Mouse (Mus musculus): ENCODE results near the gene Fam98a. TPM values are rescaled to one million over a fixed set of nuclear protein-coding genes. Genes with fewer than 3 reads are reported as not detected.

Gene Fam98a
- polyA plus RNA-seq, 1 experiment from 2014 or later: 23.7 TPM

GRCm38 (mm10) chr17:75537050-75537445 lies 14.7 kb downstream of the Fam98a start:
- no peaks in the 10 kb centered on the region for H3K27me3 ChIP-seq
- no peak for ATAC-seq (replicated peaks; ENCODE audit: low FRiP score)
- no peak overlapping the region for H3K9ac ChIP-seq
- H3K36me3 ChIP-seq: peaks cover 44% of the 10 kb centered on the region
- no peak overlapping the region for H3K4me2 ChIP-seq
- no peak overlapping the region for H3K4me3 ChIP-seq (replicated peaks)
- 87% methylated on average over 7 of the region's 7 CpGs for WGBS
- peaks cover 11% of the 10 kb centered on the region for H3K4me1 ChIP-seq
- H3K9me3 ChIP-seq (replicated peaks): no peaks in the 10 kb centered on the region
- no peak overlapping the region for H3K27ac ChIP-seq

DNA sequence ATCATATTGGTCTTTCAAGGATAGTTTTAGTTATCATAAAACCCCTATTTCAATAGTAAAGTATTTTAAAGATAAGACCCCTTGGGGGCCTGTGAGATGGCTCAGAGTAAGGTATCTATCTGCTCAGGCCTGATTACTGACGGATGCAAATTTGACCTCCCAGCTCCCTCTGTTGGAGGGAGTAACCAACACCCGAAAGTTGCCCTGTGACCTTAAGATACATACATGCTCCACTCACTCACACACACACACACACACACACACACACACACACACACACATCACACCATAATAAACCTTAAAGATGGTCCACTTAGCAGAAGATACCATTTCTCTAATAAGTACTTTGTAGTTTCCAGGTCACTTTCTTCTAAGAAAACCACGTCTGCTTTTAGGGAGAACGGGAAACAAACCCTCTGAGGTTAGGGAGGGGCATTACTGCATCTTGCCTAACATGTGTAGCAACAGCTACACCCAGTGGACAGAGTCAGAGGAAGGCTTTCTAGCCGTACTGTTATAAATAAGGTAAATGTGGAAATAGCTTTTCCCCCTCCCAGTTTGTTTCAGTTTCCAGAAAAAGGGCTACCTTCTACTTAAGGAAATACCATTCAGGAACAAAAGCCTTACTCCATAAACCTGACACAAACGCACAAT lies 15.2 kb downstream of the Fam98a start:
- Histone ChIP-seq H3K4me2 (no peak overlapping the region), H3K9me3 (replicated peaks) (no peaks in the 10 kb centered on the region), H3K4me3 (replicated peaks) (no peak overlapping the region), H3K27ac (no peak overlapping the region), H3K9ac (no peak overlapping the region), H3K4me1 (peaks cover 11% of the 10 kb centered on the region), H3K27me3 (no peaks in the 10 kb centered on the region), H3K36me3 (peaks cover 39% of the 10 kb centered on the region)
- ATAC-seq (replicated peaks; ENCODE audit: low FRiP score): no peak
- 36% methylated on average over 6 of the region's 6 CpGs for WGBS

DNA sequence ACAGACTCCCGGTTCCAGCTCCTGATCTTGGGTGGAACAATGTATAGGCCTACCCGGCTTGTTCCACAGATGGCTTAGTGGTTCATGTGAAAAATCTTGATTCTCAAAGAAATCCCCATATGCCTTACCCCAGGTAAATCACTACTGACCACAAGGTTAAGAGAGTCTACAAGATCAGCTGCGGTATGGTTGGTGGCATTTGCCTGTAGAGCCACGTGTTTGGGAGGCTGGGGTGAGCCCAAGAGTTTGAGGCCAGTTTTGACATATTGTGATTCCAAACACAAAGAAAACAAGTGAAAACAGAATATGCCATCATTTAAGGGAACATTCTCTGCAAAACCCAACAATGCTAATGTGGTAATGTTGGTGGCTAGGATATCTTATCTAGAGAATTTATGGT lies 16.1 kb downstream of the Fam98a start:
- no peak overlapping the region for H3K4me2 ChIP-seq
- no peak overlapping the region for H3K4me3 ChIP-seq (replicated peaks)
- peaks cover 11% of the 10 kb centered on the region for H3K4me1 ChIP-seq
- H3K9me3 ChIP-seq (replicated peaks): no peaks in the 10 kb centered on the region
- H3K27ac ChIP-seq: no peak overlapping the region
- no peaks in the 10 kb centered on the region for H3K27me3 ChIP-seq
- 94% methylated on average over 4 of the region's 4 CpGs for WGBS
- H3K36me3 ChIP-seq: peaks cover 36% of the 10 kb centered on the region
- ATAC-seq (replicated peaks; ENCODE audit: low FRiP score): no peak
- no peak overlapping the region for H3K9ac ChIP-seq

DNA sequence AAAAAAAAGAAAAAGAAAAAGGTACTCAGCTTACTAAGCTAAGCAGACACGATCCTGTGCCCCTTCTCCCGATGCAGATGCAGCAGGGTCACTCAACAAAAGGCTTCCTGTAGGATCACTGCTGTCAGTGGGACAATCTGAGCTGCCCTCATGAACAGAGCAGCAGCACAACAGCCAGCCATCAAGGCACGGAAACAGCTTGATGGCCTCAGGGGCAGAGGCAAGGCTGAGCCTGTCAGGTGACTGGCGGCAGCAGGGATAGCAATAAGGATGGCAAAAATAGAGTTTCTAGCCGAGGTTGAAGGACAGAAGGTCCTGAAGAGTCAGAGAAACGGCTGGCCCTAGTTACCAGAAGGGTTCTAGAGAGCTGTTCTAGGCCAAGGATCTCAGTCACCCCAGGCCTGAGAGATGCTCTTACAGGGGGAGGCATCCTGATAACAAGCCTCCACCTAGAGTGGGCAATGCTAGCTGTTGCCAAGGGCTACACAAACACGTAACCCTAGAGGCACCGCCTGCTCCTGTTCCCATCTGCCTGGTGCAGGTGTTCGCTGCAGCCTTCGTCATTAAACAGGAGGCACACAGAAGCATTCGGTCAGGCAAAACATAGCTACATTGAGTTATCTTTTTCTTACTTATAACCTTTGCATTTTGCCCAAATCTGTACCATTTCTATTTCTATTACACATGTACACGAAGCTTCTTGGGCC lies 17.3 kb downstream of the Fam98a start:
- 42% methylated on average over 12 of the region's 12 CpGs for WGBS
- no peak overlapping the region for H3K4me2 ChIP-seq
- 0 out of 2 replicates have a peak, but pooled peaks have one; percentile 44 for ATAC-seq (replicated peaks; ENCODE audit: low FRiP score)

GRCm38 (mm10) chr17:75532469-75532986 lies 19.2 kb downstream of the Fam98a start:
- Histone ChIP-seq H3K4me2 (no peak overlapping the region), H3K4me1 (peaks cover 11% of the 10 kb centered on the region), H3K36me3 (peaks cover 21% of the 10 kb centered on the region), H3K4me3 (replicated peaks) (no peak overlapping the region), H3K9me3 (replicated peaks) (no peaks in the 10 kb centered on the region), H3K27ac (peak overlapping the region; percentile 37; the same call in 1 of the 2 replicates), H3K27me3 (no peaks in the 10 kb centered on the region), H3K9ac (no peak overlapping the region)
- 20% methylated on average over 6 of the region's 6 CpGs for WGBS
- peak; percentile 73 for ATAC-seq (replicated peaks; ENCODE audit: low FRiP score)

More for the DNA sequence above, 17.3 kb downstream of the Fam98a start:
- Histone ChIP-seq H3K27me3 (no peaks in the 10 kb centered on the region), H3K27ac (no peak overlapping the region), H3K36me3 (peaks cover 31% of the 10 kb centered on the region), H3K9ac (no peak overlapping the region), H3K4me1 (peaks cover 11% of the 10 kb centered on the region), H3K4me3 (replicated peaks) (no peak overlapping the region), H3K9me3 (replicated peaks) (no peaks in the 10 kb centered on the region)

GRCm38 (mm10) chr17:75529222-75529935 lies 22.4 kb downstream of the Fam98a start:
- Histone ChIP-seq H3K27me3 (no peaks in the 10 kb centered on the region), H3K4me3 (replicated peaks) (no peak overlapping the region), H3K9me3 (replicated peaks) (no peaks in the 10 kb centered on the region), H3K36me3 (0 out of 2 replicates have a peak, but pooled peaks cover 7% of the 10 kb centered on the region), H3K4me1 (peaks cover 7% of the 10 kb centered on the region), H3K4me2 (no peak overlapping the region), H3K27ac (no peak overlapping the region), H3K9ac (no peak overlapping the region)
- 93% methylated on average over 14 of the region's 14 CpGs for WGBS
- no peak for ATAC-seq (replicated peaks; ENCODE audit: low FRiP score)

DNA sequence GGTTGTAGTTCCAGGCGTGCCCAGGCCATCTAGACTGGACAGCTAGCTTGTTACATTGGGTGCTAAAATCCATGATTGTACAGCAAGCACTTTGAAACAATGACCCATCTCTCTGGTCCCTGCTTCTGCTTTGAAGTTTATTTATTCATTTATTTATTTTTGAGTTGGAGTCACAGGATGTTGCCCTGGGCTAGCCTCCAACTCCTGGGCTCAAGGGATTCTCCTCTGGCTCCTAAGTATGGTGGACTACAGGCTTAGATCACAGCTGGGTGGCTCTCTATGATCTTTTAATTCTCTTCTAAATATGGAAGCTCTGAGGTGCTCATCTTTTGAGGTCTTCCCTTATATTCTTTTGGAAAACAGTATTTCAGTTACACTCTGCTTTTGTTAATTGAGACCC lies 25.3 kb downstream of the Fam98a start:
- ATAC-seq (replicated peaks; ENCODE audit: low FRiP score): no peak
- Histone ChIP-seq H3K27ac (no peak overlapping the region), H3K27me3 (no peaks in the 10 kb centered on the region), H3K36me3 (0 out of 2 replicates have a peak, but pooled peaks cover 7% of the 10 kb centered on the region), H3K9me3 (replicated peaks) (no peaks in the 10 kb centered on the region), H3K9ac (no peak overlapping the region), H3K4me1 (peaks cover 3% of the 10 kb centered on the region; the same call in 1 of the 2 replicates), H3K4me3 (replicated peaks) (no peak overlapping the region), H3K4me2 (no peak overlapping the region)
- 87% methylated on average over 1 of the region's 1 CpGs for WGBS

- ATAC-seq (replicated peaks; ENCODE audit: low FRiP score): no peak
- Histone ChIP-seq H3K9me3 (replicated peaks) (no peaks in the 10 kb centered on the region), H3K9ac (no peak overlapping the region), H3K4me2 (no peak overlapping the region), H3K36me3 (no peaks in the 10 kb centered on the region), H3K4me1 (peaks cover 3% of the 10 kb centered on the region; the same call in 1 of the 2 replicates), H3K27ac (no peak overlapping the region), H3K27me3 (no peaks in the 10 kb centered on the region), H3K4me3 (replicated peaks) (no peak overlapping the region)
- 64% methylated on average over 3 of the region's 3 CpGs for WGBS
These were observed 27.9 kb downstream of the Fam98a start for GRCm38 (mm10) chr17:75523812-75524211.

- ATAC-seq (replicated peaks; ENCODE audit: low FRiP score): no peak
These were observed 29.2 kb downstream of the Fam98a start for GRCm38 (mm10) chr17:75522347-75523065.

DNA sequence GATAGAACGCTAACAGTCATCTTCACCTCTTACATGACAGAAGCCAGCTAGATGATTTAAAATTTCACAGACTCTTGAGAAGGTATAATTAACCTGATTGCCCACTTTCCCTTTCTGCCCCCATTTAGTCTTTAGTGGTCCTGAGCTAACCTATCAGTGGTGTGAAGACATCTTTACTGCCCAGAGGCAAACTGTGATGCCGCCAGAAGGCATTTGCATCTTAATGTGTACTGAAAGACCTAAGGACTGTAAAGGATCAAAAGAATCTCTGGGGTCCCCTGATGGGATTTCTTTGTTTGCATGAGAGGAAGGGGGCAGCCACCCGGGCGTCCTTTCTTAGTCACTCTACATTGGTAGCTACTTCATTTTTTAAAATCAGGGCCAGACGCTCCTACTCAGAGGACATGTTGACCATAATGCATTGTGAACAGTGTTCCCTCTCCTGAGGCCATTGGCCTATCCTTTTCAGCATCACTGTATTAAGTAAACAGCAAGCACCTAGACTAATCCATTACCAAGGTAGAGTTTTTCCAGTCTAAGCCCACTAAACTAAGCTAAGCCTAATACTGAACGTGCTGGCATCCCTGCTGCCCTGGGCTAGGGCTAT lies 30.4 kb downstream of the Fam98a start:
- Histone ChIP-seq H3K4me3 (replicated peaks) (no peak overlapping the region), H3K27ac (no peak overlapping the region), H3K36me3 (no peaks in the 10 kb centered on the region), H3K9ac (no peak overlapping the region), H3K27me3 (no peaks in the 10 kb centered on the region), H3K4me1 (peaks cover 3% of the 10 kb centered on the region; the same call in 1 of the 2 replicates), H3K9me3 (replicated peaks) (no peaks in the 10 kb centered on the region), H3K4me2 (no peak overlapping the region)
- no peak for ATAC-seq (replicated peaks; ENCODE audit: low FRiP score)
- WGBS: 36% methylated on average over 6 of the region's 6 CpGs

More at GRCm38 (mm10) chr17:75522347-75523065, 29.2 kb downstream of the Fam98a start:
- H3K9ac ChIP-seq: no peak overlapping the region
- 0 out of 2 replicates have a peak overlapping the region, but pooled peaks have one; percentile 14 for H3K4me2 ChIP-seq
- no peak overlapping the region for H3K4me3 ChIP-seq (replicated peaks)
- 17% methylated on average over 9 of the region's 9 CpGs for WGBS
- no peaks in the 10 kb centered on the region for H3K27me3 ChIP-seq
- no peaks in the 10 kb centered on the region for H3K9me3 ChIP-seq (replicated peaks)
- peaks cover 3% of the 10 kb centered on the region; the same call in 1 of the 2 replicates for H3K4me1 ChIP-seq
- no peaks in the 10 kb centered on the region for H3K36me3 ChIP-seq
- no peak overlapping the region for H3K27ac ChIP-seq

- H3K36me3 ChIP-seq: no peaks in the 10 kb centered on the region
- H3K4me2 ChIP-seq: no peak overlapping the region
- H3K4me1 ChIP-seq: peaks cover 3% of the 10 kb centered on the region; the same call in 1 of the 2 replicates
- 78% methylated on average over 8 of the region's 8 CpGs for WGBS
- H3K9me3 ChIP-seq (replicated peaks): no peaks in the 10 kb centered on the region
- H3K9ac ChIP-seq: no peak overlapping the region
- ATAC-seq (replicated peaks; ENCODE audit: low FRiP score): no peak
- no peaks in the 10 kb centered on the region for H3K27me3 ChIP-seq
- no peak overlapping the region for H3K4me3 ChIP-seq (replicated peaks)
- H3K27ac ChIP-seq: no peak overlapping the region
These were observed 32.4 kb downstream of the Fam98a start for GRCm38 (mm10) chr17:75519239-75519900.
